Mouse (Mus musculus) limb, embryonic 13.5 days (tissue): ENCODE measurements around the gene Mga. TPM values are rescaled to one million over a fixed set of nuclear protein-coding genes. Genes with fewer than 3 reads are reported as not detected.
A peak's percentile ranks its signal among the peaks of the same experiment; 100 is the strongest.

Experiments
- ATAC-seq: fragments of 200-750 bp; cut with Nextera tagmentation; 2 replicates; pipeline ENCODE4 v1.8.0; 2017; ENCODE audit warnings: low read depth, moderate number of reproducible peaks, moderate TSS enrichment; ENCODE audit not compliant: low FRiP score
- H3K27ac ChIP-seq: fragments of 300-500 bp; sonication (generic); 2 replicates; pipeline ENCODE4 v1.5.1; 2015; ENCODE audit warnings: inconsistent platforms, mild to moderate bottlenecking, moderate library complexity
- H3K27me3 ChIP-seq: fragments of 300-500 bp; sonication (generic); 2 replicates; pipeline ENCODE4 v1.6.1; 2015; ENCODE audit warnings: mild to moderate bottlenecking, inconsistent platforms
- H3K36me3 ChIP-seq: fragments of 300-500 bp; sonication (generic); 2 replicates; pipeline ENCODE4 v1.6.1; 2015; ENCODE audit warnings: inconsistent platforms, mild to moderate bottlenecking, moderate library complexity
- H3K4me1 ChIP-seq: fragments of 300-500 bp; sonication (generic); 2 replicates; pipeline ENCODE4 v1.6.1; 2015; ENCODE audit warnings: inconsistent platforms
- H3K4me2 ChIP-seq: fragments of 300-500 bp; sonication (generic); replicated peaks from 2 replicates; pipeline ENCODE4 v1.6.1; 2015; ENCODE audit warnings: inconsistent platforms, mild to moderate bottlenecking, moderate library complexity
- H3K4me3 ChIP-seq: fragments of 300-500 bp; sonication (generic); 2 replicates; pipeline ENCODE4 v1.5.1; 2015; ENCODE audit warnings: moderate library complexity, mild to moderate bottlenecking, inconsistent platforms
- H3K9ac ChIP-seq: fragments of 300-500 bp; sonication (generic); 2 replicates; pipeline ENCODE4 v1.6.1; 2015; ENCODE audit warnings: mild to moderate bottlenecking, inconsistent platforms
- H3K9me3 ChIP-seq: fragments of 300-500 bp; sonication (generic); 2 replicates; pipeline ENCODE4 v1.6.1; 2016; ENCODE audit warnings: inconsistent platforms
- WGBS: fragments of 180-500 bp; shearing (Covaris S2); methylation state at CpG from one replicate; pipeline ENCODE4 v1.1.7; 2015; 5-methylcytosine and 5-hydroxymethylcytosine counted together
- polyA plus RNA-seq: library from polyadenylated mRNA; unstranded; fragments of >200 nt; fragmentation: Nextera tagmentation; extraction: Ambion mirVana; gene quantifications from 2 replicates; pipeline ENCODE4 v1.2.1, GENCODE M21; 2015

Gene Mga
- polyA plus RNA-seq, 1 experiment from 2014 or later: 36.3 TPM

DNA sequence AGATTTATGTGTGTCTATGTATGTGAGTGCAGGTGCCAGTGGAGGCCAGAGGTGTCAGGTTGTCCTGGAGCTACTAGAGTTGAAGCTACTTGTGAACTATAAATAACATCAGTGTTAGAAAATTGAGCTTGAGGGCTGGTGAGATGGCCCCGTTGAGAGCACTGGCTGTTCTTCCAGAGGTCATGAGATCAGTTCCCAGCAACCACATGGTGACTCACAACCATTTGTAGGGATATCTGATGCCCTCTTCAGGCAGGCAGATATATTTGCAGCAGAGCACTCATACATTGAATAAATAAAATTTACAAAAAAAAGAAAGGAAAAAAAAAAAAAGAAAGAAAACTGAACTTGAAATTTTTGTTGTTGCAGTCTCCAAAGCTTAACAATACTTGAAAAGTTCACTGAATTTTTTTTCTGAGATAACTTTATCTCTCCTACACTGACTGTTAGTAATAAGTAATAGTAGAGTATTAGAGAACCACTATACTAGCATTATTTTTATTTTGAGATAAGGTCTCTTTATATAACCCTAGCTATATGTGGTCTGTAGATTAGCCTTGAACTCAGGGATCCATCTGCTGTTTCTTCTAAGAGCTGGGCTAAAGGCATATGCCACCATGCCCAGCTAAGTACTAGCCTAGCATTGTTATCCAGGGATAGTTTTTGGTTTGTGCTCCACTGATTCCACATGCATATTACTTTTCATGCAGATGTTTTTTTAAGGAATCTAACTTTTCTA is 20.8 kb downstream of the Mga start:
- ATAC-seq: no peak
- WGBS: 90% methylated on average over 1 of the region's 1 CpGs

DNA sequence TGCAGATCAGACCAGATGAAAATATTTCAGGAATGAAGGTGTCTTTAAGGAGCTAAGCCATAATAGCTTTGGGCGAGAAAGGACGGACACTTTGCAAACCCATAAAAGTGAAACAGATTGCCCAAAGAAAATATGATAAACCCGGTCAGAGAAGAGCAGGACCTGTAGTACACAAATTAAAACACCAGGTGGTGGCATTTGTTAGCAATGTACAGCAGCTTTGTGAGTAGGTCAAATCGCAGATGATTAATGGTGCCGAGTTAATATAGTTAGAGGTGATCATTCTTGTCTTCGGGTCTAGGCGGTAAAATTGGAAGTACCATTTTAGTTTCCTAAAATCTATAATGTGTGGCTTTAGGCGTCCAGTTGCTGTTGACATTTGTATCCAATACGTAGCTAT is 73.5 kb downstream of the Mga start:
- no peak overlapping the region for H3K4me2 ChIP-seq
- ATAC-seq: no peak
- H3K36me3 ChIP-seq: peaks cover 12% of the 10 kb centered on the region
- H3K9ac ChIP-seq: no peak overlapping the region
- 39% methylated on average over 9 of the region's 9 CpGs for WGBS
- no peaks in the 10 kb centered on the region for H3K9me3 ChIP-seq
- H3K4me1 ChIP-seq: peaks cover 22% of the 10 kb centered on the region
- H3K27me3 ChIP-seq: no peaks in the 10 kb centered on the region
- H3K4me3 ChIP-seq: no peak overlapping the region
- no peak overlapping the region for H3K27ac ChIP-seq

More for the DNA sequence above, 20.8 kb downstream of the Mga start:
- no peak overlapping the region for H3K27ac ChIP-seq
- H3K4me3 ChIP-seq: no peak overlapping the region
- no peak overlapping the region for H3K9ac ChIP-seq
- H3K36me3 ChIP-seq: peaks cover 36% of the 10 kb centered on the region
- no peaks in the 10 kb centered on the region for H3K9me3 ChIP-seq
- no peak overlapping the region for H3K4me2 ChIP-seq
- H3K4me1 ChIP-seq: no peaks in the 10 kb centered on the region
- H3K27me3 ChIP-seq: no peaks in the 10 kb centered on the region

DNA sequence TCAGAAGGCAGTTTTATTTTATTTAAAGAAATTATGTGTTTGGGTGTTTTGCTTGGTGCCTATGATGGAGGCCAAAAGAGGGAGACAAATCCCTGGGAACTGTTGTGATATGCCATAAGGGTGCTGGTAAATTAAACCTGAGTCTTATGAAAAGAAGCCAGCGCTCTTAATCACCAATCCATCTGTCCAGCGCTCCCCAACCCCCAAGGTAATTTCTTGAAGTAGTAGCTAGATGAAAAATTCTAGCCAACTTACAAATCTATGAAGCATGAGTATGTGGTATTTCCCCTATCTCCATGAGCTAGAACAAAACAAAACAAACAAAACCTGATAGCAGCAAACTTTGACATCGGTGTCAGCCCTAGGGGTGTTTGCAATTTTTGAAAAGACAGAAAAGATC is 74.3 kb downstream of the Mga start:
- 76% methylated on average over 3 of the region's 3 CpGs for WGBS
- ATAC-seq: no peak
- Histone ChIP-seq H3K36me3 (peaks cover 10% of the 10 kb centered on the region), H3K4me1 (peaks cover 22% of the 10 kb centered on the region), H3K4me2 (peak overlapping the region; percentile 82), H3K9ac (no peak overlapping the region), H3K27me3 (no peaks in the 10 kb centered on the region), H3K9me3 (no peaks in the 10 kb centered on the region), H3K27ac (0 out of 2 replicates have a peak overlapping the region, but pooled peaks have one; percentile 33), H3K4me3 (no peak overlapping the region)

DNA sequence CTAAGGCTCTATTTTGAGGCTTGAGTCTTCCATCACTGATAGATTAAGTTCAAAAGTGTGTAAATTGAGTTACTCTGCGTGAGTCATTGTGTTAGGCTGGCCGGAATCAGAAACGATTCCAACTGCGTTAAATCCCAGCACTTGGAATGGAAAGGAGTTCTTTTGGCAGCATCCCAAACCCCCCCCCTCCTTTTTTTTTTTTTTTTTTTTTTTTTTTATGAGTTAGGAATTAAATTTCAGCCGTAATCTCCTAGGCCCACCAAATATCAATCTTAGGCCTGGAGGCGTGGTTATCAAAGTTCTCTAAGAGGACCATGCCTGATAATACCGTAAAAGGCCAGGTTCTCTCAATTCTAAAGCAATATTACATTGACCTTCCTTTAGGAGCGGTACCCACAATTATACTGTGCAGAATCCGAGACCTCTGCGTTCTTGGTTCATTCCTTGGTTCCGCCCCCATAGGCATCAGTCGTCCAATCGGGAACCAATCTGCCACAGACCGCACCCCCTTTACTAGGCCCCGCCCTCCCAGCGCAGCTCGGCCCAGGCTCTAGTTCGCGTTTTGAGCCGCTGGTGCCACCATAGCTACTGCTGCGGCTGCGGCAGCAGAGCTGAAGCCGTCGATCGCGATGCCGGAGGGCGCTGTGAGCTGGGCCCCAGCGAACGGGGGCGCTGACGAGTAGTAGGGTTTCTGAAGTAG is 75.0 kb downstream of the Mga start:
- Histone ChIP-seq H3K4me3 (peak overlapping the region; percentile 90), H3K27ac (peak overlapping the region; percentile 52; the same call in 1 of the 2 replicates), H3K4me1 (peaks cover 22% of the 10 kb centered on the region), H3K36me3 (peaks cover 5% of the 10 kb centered on the region; the same call in 1 of the 2 replicates), H3K4me2 (peak overlapping the region; percentile 82), H3K9me3 (no peaks in the 10 kb centered on the region), H3K9ac (peak overlapping the region; percentile 90), H3K27me3 (no peaks in the 10 kb centered on the region)
- ATAC-seq: peak; percentile 98
- WGBS: 1% methylated on average over 32 of the region's 32 CpGs

DNA sequence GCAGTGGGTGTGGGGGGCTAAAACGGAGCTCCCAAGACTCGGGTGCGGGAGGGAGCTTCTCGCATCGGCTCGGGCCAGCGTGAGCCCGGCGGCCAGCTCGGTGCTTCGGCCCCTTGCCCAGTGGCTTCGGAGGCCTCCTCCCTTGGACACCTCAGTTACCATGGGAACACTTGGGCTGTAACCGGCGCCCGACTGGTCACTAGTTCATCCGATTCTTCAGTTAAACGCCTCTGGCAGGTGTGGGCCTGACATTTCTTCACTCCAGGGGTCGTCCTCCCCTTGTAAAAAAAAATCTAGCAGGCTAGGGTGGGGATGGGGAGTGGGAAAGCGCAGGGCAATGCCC is 75.5 kb downstream of the Mga start, which contains the start of gene Mapkbp1:
Gene Mapkbp1 (plus strand): TSS at position 163 of the 343 bp plus-strand sequence.
- ATAC-seq: peak; percentile 77
- H3K9me3 ChIP-seq: no peaks in the 10 kb centered on the region
- H3K4me3 ChIP-seq: peak within 1 kb of the TSS; percentile 90
- H3K4me1 ChIP-seq: peaks cover 22% of the 10 kb centered on the region
- H3K9ac ChIP-seq: peak within 1 kb of the TSS; percentile 90
- H3K36me3 ChIP-seq: peaks cover 5% of the 10 kb centered on the region; the same call in 1 of the 2 replicates
- WGBS: 0% methylated on average over 19 of the region's 19 CpGs
- H3K27ac ChIP-seq: peak within 1 kb of the TSS; percentile 52; the same call in 1 of the 2 replicates
- no peaks in the 10 kb centered on the region for H3K27me3 ChIP-seq
- H3K4me2 ChIP-seq: peak within 1 kb of the TSS; percentile 82

DNA sequence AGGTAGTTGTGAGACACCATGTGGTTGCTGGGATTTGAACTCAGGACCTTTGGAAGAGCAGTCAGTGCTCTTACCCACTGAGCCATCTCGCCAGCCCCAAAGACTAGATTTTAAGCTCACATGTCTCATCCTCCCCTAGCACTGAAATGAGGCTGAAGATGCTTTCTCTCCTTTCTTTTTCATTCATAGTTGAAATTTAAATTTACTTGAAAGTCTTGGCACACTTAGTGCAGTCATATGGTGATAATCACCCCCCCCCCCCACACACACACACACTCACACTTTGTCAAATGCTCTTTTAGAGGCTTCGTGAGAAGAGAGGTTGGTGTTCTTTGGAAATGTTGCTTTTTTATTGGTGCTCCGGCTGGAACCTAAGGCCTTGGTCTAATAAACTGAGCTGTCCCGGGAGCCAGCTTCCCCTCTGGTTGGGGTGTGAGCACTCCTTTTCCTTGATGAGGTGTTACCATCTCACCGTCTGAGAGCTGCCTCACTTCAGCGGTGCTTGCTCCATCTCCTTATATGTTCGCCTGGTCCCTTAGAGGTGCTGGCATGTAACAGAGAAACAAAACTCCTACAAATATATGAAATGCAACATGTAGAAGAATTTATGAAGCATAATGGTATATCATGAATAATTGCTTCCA is 83.4 kb downstream of the Mga start:
- 43% methylated on average over 7 of the region's 7 CpGs for WGBS
- Histone ChIP-seq H3K27ac (no peak overlapping the region), H3K27me3 (no peaks in the 10 kb centered on the region), H3K9ac (no peak overlapping the region), H3K4me1 (0 out of 2 replicates have a peak, but pooled peaks cover 3% of the 10 kb centered on the region), H3K4me2 (no peak overlapping the region), H3K4me3 (no peak overlapping the region), H3K36me3 (peaks cover 13% of the 10 kb centered on the region), H3K9me3 (no peaks in the 10 kb centered on the region)
- peak; percentile 76 for ATAC-seq

DNA sequence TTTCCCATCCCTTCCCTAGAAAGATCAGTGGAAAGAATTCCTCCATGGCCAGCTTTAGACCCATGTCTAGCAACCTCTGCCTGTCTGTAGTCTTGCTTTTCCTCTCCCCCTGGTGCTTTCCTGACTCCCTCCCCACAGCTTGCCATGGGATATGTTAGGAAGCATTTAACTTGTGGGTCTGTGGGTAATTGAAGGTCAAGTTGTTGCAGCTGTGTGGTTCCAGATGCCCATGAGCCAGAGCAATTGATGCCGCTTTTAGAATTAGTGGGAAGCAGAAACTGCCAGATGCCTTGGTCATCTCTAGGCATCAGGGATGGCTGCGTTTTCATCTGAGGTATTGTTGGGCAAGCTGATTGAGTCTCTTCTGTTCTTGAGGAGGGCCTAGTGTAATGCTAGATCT is 84.6 kb downstream of the Mga start:
- Histone ChIP-seq H3K4me1 (0 out of 2 replicates have a peak, but pooled peaks cover 3% of the 10 kb centered on the region), H3K4me2 (no peak overlapping the region), H3K9me3 (no peaks in the 10 kb centered on the region), H3K27me3 (no peaks in the 10 kb centered on the region), H3K9ac (no peak overlapping the region), H3K27ac (no peak overlapping the region; the same call in 1 of the 2 replicates), H3K4me3 (no peak overlapping the region), H3K36me3 (peaks cover 13% of the 10 kb centered on the region)
- no peak for ATAC-seq
- 63% methylated on average over 2 of the region's 2 CpGs for WGBS

DNA sequence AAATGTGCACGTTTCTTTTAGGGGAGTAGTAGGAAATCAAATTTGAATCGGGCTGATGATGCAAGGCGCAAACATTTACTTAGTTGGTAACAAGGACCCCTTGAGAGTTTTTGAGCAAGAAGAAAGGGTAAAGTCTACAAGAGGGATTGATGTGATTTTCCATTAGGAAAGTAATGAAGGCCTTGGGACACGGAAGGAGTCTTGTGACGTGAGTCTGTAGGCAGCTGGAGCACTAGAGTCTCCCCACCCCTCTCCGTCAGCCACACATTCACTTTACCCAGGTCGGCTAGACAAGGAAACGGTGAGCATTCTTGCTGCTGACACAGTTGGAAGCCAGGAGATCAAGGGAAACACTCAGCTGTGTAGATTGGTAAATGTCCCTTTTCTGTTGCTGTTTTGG is 88.8 kb downstream of the Mga start:
- no peak overlapping the region for H3K4me3 ChIP-seq
- H3K27ac ChIP-seq: no peak overlapping the region
- WGBS: 64% methylated on average over 8 of the region's 8 CpGs
- peaks cover 13% of the 10 kb centered on the region for H3K36me3 ChIP-seq
- H3K4me2 ChIP-seq: no peak overlapping the region
- ATAC-seq: no peak
- H3K4me1 ChIP-seq: 0 out of 2 replicates have a peak, but pooled peaks cover 3% of the 10 kb centered on the region
- H3K9me3 ChIP-seq: no peaks in the 10 kb centered on the region
- no peaks in the 10 kb centered on the region for H3K27me3 ChIP-seq
- no peak overlapping the region for H3K9ac ChIP-seq

DNA sequence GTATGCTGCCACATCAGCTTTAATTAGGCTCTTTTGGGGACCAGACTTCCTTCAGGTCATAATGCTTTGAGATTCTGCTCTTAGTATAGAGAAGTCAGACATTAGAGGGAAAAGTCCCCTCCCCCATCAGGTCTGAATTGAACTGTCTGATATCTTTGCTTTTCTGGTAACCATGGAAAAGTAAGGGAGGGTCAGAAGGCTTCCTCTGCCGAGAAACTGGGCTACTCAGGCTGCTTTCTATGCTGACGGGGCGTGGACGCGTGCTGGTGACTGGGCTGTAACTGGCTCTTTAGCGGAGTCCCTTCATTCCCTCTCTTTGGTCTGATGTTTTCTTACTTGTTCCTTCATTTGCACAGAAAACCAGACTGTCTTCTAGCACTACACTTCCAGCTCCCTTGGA is 89.3 kb downstream of the Mga start:
- Histone ChIP-seq H3K4me3 (no peak overlapping the region), H3K27me3 (no peaks in the 10 kb centered on the region), H3K9ac (no peak overlapping the region), H3K36me3 (peaks cover 10% of the 10 kb centered on the region), H3K4me2 (no peak overlapping the region), H3K4me1 (0 out of 2 replicates have a peak, but pooled peaks cover 3% of the 10 kb centered on the region), H3K27ac (no peak overlapping the region), H3K9me3 (no peaks in the 10 kb centered on the region)
- 78% methylated on average over 6 of the region's 6 CpGs for WGBS
- ATAC-seq: no peak

DNA sequence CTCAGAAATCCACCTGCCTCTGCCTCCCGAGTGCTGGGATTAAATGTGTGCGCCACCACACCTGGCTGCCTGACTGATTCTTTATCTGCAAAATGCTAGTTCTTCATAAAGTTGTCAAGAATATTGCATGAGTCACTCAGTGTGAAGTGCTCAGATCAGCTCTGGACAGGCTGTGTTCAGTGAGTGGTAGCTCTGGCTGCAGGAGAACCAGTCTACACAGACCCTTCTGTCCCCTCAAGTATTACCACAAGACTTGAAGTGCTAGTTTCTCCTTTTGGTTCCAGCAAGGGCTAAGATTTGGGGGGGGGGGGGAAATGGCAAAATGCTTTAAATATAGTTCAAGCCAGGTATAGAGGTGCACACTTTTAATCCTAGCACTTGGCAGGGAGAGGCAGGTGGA is 90.4 kb downstream of the Mga start:
- no peak overlapping the region for H3K27ac ChIP-seq
- H3K9me3 ChIP-seq: no peaks in the 10 kb centered on the region
- no peaks in the 10 kb centered on the region for H3K27me3 ChIP-seq
- H3K4me3 ChIP-seq: no peak overlapping the region
- no peak overlapping the region for H3K4me2 ChIP-seq
- no peak overlapping the region for H3K9ac ChIP-seq
- H3K4me1 ChIP-seq: no peaks in the 10 kb centered on the region
- ATAC-seq: no peak
- peaks cover 7% of the 10 kb centered on the region for H3K36me3 ChIP-seq
- 92% methylated on average over 2 of the region's 2 CpGs for WGBS

DNA sequence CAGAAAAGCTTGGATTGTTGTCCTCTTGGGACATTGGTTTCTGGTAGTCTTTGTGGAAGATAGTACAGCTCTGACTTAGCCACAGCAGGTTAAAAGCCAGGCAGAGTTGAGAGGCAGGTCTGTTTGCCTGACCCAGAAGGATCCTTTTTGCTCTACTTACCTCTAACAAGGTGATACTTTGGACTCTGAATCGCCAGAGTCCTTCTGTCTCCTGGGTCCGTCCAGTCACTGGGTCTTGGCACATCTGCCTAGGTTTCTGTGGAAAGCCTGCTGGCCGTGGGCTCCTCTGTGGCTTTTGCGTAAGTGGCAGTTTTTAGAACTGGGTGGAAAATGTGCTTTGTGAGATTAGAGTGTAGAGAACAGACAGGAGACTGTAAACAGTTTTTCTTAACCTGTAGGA is 91.9 kb downstream of the Mga start:
- Histone ChIP-seq H3K36me3 (peaks cover 5% of the 10 kb centered on the region; the same call in 1 of the 2 replicates), H3K4me2 (no peak overlapping the region), H3K27ac (no peak overlapping the region), H3K4me1 (peaks cover 3% of the 10 kb centered on the region; the same call in 1 of the 2 replicates), H3K27me3 (no peaks in the 10 kb centered on the region), H3K9me3 (no peaks in the 10 kb centered on the region), H3K9ac (no peak overlapping the region), H3K4me3 (no peak overlapping the region)
- ATAC-seq: no peak
- 89% methylated on average over 4 of the region's 4 CpGs for WGBS

DNA sequence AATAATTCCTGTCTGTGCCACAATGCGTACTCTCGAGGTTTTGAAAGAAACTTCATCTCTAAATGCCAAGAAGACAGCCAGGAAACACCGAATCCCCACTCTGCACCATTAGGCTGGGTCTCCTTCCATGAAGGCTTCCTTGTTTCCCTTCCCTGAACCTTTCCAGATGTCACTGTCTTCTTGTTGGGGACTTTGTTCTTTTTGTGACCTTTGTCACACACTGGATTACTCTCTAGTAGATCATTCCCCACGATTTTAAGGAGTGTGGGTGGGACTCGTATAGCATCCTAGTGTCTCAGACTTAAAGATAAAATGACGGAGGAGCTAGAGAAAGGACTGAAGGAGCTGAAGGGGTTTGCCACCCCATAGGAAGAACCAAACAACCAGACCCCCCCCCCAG is 93.9 kb downstream of the Mga start:
- Histone ChIP-seq H3K27ac (no peak overlapping the region), H3K36me3 (peaks cover 5% of the 10 kb centered on the region; the same call in 1 of the 2 replicates), H3K9ac (no peak overlapping the region), H3K9me3 (no peaks in the 10 kb centered on the region), H3K4me3 (no peak overlapping the region), H3K4me1 (peaks cover 20% of the 10 kb centered on the region), H3K4me2 (no peak overlapping the region), H3K27me3 (no peaks in the 10 kb centered on the region)
- 83% methylated on average over 6 of the region's 6 CpGs for WGBS
- ATAC-seq: no peak
